8 mouse cellular contexts compared by ENCODE assay signal in genomic region chr4:132938181-132938941, GRCm38 (mm10). TPM values are rescaled to one million over a fixed set of nuclear protein-coding genes. Genes with fewer than 3 reads are reported as not detected.
DNase-seq lines count a peak whose midpoint lies in the region; ATAC-seq and TF ChIP-seq lines count a peak whose summit lies in the region.
"Had no signal": no experiment of that assay in that cellular context is flagged by ENCODE, and none has a peak within 500 bp of the region (broad histone marks: within the 10 kb centered on the region; RNA-seq: fewer than 3 reads in every experiment).

No protein-coding gene starts in this region.

- peak overlapping the region; percentile 48 for H3K9ac ChIP-seq in limb, embryonic 12.5 days (replicated peaks)
- H3K9ac ChIP-seq in stomach, embryonic 15.5 days = no peak overlapping the region

- H3K4me3 ChIP-seq in kidney, adult 2 months (ENCODE audit: insufficient read depth, low read depth, low read length) = no peak overlapping the region
- peak overlapping the region; percentile 9; the same call in 1 of the 2 replicates for H3K4me3 ChIP-seq in limb, embryonic 12.5 days (replicated peaks)
- H3K4me3 ChIP-seq in stomach, embryonic 15.5 days (replicated peaks) = no peak overlapping the region

- ATAC-seq in limb, embryonic 12.5 days (ENCODE audit: insufficient number of reproducible peaks, insufficient read depth, low FRiP score, low TSS enrichment, low read depth) = peak; percentile 71; the same call in 1 of the 2 replicates
- no peak for ATAC-seq in stomach, embryonic 15.5 days (ENCODE audit: insufficient read depth, low FRiP score, low read depth)
- no peak for ATAC-seq in erythroid progenitor cell, adult 5-6 weeks (replicated peaks; ENCODE audit: low FRiP score, poor library complexity, severe bottlenecking)

- TF ChIP-seq POLR2A in kidney, adult 2 months (IDR thresholded peaks at IDR 0.05; ENCODE audit: low read depth, low read length) = no peak

- peak overlapping the region; percentile 43 for H3K4me2 ChIP-seq in limb, embryonic 12.5 days
- 0 out of 2 replicates have a peak overlapping the region, but pooled peaks have one; percentile 11 for H3K4me2 ChIP-seq in stomach, embryonic 15.5 days

- H3K36me3 ChIP-seq in kidney, adult 2 months (ENCODE audit: control insufficient read depth, insufficient read depth, low read length) = no peaks in the 10 kb centered on the region
- no peaks in the 10 kb centered on the region for H3K36me3 ChIP-seq in limb, embryonic 12.5 days
- H3K36me3 ChIP-seq in stomach, embryonic 15.5 days = no peaks in the 10 kb centered on the region

- H3K27me3 ChIP-seq in kidney, adult 2 months (replicated peaks; ENCODE audit: control insufficient read depth, insufficient read depth, low read length) = no peaks in the 10 kb centered on the region
- peaks cover 7% of the 10 kb centered on the region; the same call in 1 of the 2 replicates for H3K27me3 ChIP-seq in limb, embryonic 12.5 days
- no peaks in the 10 kb centered on the region for H3K27me3 ChIP-seq in stomach, embryonic 15.5 days (replicated peaks)

- H3K4me1 ChIP-seq in kidney, adult 2 months (ENCODE audit: control insufficient read depth, insufficient read depth, low read length) = no peaks in the 10 kb centered on the region
- H3K4me1 ChIP-seq in limb, embryonic 12.5 days (replicated peaks) = peaks cover 25% of the 10 kb centered on the region
- peaks cover 4% of the 10 kb centered on the region; the same call in 1 of the 2 replicates for H3K4me1 ChIP-seq in stomach, embryonic 15.5 days

- TF ChIP-seq CTCF in kidney, adult 2 months (conservative IDR thresholded peaks at IDR 0.05; ENCODE audit: insufficient read depth, insufficient read length, low read depth, low read length) = no peak

- 0 out of 2 replicates have a peak overlapping the region, but pooled peaks have one; percentile 19 for H3K27ac ChIP-seq in kidney, adult 2 months (ENCODE audit: insufficient read depth, low read depth, low read length)
- peak overlapping the region; percentile 92 for H3K27ac ChIP-seq in limb, embryonic 12.5 days
- H3K27ac ChIP-seq in stomach, embryonic 15.5 days = peak overlapping the region; percentile 31; the same call in 1 of the 2 replicates

- 46% methylated on average over 12 of the region's 12 CpGs for WGBS in kidney, adult 2 months
- 22% methylated on average over 12 of the region's 12 CpGs for WGBS in limb, embryonic 12.5 days
- WGBS in stomach, embryonic 15.5 days = 48% methylated on average over 12 of the region's 12 CpGs

- no peaks in the 10 kb centered on the region for H3K9me3 ChIP-seq in limb, embryonic 12.5 days
- H3K9me3 ChIP-seq in stomach, embryonic 15.5 days = no peaks in the 10 kb centered on the region
- H3K9me3 ChIP-seq: megakaryocyte, embryonic 14.5 days had no signal

- DNase-seq in Muller cell, postnatal 12 days (ENCODE audit: inconsistent ontology term) = peak; percentile 85
- DNase-seq in brain, embryonic 18.5 days (ENCODE audit: low read depth, low spot score) = peak; percentile 73
- peak; percentile 44 to 73 for DNase-seq in frontal cortex, adult 2 months (ENCODE audit: extremely low spot score in 1 of 2, low spot score in 1 of 2)
- peak; percentile 56 for DNase-seq in kidney, adult 2 months

RNA-seq across cellular contexts. Expression of gene Fam76a, which starts 16.0 kb away (rescaled TPM):
- 33.3 and 38.7 TPM in 2 replicates for polyA plus RNA-seq in frontal cortex, adult 2 months (2012; rRNA removed)
- 15.9 and 16.6 TPM in 2 replicates for polyA plus RNA-seq in kidney, adult 2 months (2012; rRNA removed)
- 25.8 and 31.7 TPM in 2 replicates for polyA plus RNA-seq in limb, embryonic 12.5 days (2016; fragmentation: Nextera tagmentation; extraction: Ambion mirVana)
- 39.3 and 45.5 TPM in 2 replicates for polyA plus RNA-seq in stomach, embryonic 15.5 days (2015; fragmentation: Nextera tagmentation; extraction: Ambion mirVana)
- 30.6 and 35.0 TPM in 2 replicates for total RNA-seq in erythroid progenitor cell, adult 5-6 weeks (2015; ENCODE audit: low replicate concordance)
- total RNA-seq in erythroid progenitor cell, adult 5-6 weeks (2017; ENCODE audit: low replicate concordance) = 41.3 and 67.4 TPM in 2 replicates

RNA-seq across cellular contexts. Expression of gene Fgr, which starts 35.5 kb away (rescaled TPM):
- polyA plus RNA-seq in frontal cortex, adult 2 months (2012; rRNA removed) = 0.18 and 0.19 TPM in 2 replicates
- polyA plus RNA-seq in kidney, adult 2 months (2012; rRNA removed) = 1.8 and 2.5 TPM in 2 replicates
- polyA plus RNA-seq in limb, embryonic 12.5 days (2016; fragmentation: Nextera tagmentation; extraction: Ambion mirVana) = 0.26 and 0.36 TPM in 2 replicates
- 1.6 TPM in 2 replicates for polyA plus RNA-seq in stomach, embryonic 15.5 days (2015; fragmentation: Nextera tagmentation; extraction: Ambion mirVana)
- 8.4 and 12.6 TPM in 2 replicates for total RNA-seq in erythroid progenitor cell, adult 5-6 weeks (2015; ENCODE audit: low replicate concordance)
- total RNA-seq in erythroid progenitor cell, adult 5-6 weeks (2017; ENCODE audit: low replicate concordance) = 7.8 and 9.7 TPM in 2 replicates

RNA-seq across cellular contexts. Expression of gene Stx12, which starts 54.1 kb away (rescaled TPM):
- polyA plus RNA-seq in frontal cortex, adult 2 months (2012; rRNA removed) = 101 and 110 TPM in 2 replicates
- 15.2 and 21.0 TPM in 2 replicates for polyA plus RNA-seq in kidney, adult 2 months (2012; rRNA removed)
- polyA plus RNA-seq in limb, embryonic 12.5 days (2016; fragmentation: Nextera tagmentation; extraction: Ambion mirVana) = 61.1 and 62.8 TPM in 2 replicates
- 54.8 and 58.3 TPM in 2 replicates for polyA plus RNA-seq in stomach, embryonic 15.5 days (2015; fragmentation: Nextera tagmentation; extraction: Ambion mirVana)
- 44.3 and 52.0 TPM in 2 replicates for total RNA-seq in erythroid progenitor cell, adult 5-6 weeks (2015; ENCODE audit: low replicate concordance)
- 44.1 and 55.1 TPM in 2 replicates for total RNA-seq in erythroid progenitor cell, adult 5-6 weeks (2017; ENCODE audit: low replicate concordance)

Comparison
In these comparisons a context has a peak if more than half of its experiments do, and no peak if none do; other contexts are left out.
1. H3K27ac ChIP-seq: peak in every context shown above with its lines; median percentile 92 in limb, embryonic 12.5 days; 31 in stomach, embryonic 15.5 days; 19 in kidney, adult 2 months.